Mouse (Mus musculus) cerebellum, adult 2 months (tissue): Measurements from ENCODE around the gene Cops8. TPM values are rescaled to one million over a fixed set of nuclear protein-coding genes. Genes with fewer than 3 reads are reported as not detected.

Source experiments
- DNase-seq, 2 experiments: peaks; one replicate each; pipeline ENCODE4 v3.0.0; 2021
- H3K27ac ChIP-seq: fragments of 200-500 bp; 2 replicates; pipeline ENCODE4 v1.5.1; 2012; ENCODE audit warnings: low read length, control low read depth, inconsistent platforms; ENCODE audit not compliant: insufficient read depth
- H3K27me3 ChIP-seq: fragments of 200-500 bp; 2 replicates; pipeline ENCODE4 v1.6.1; 2012; ENCODE audit warnings: inconsistent platforms, mild to moderate bottlenecking, low read length, moderate library complexity; ENCODE audit not compliant: control insufficient read depth, insufficient read depth
- H3K4me1 ChIP-seq: fragments of 200-500 bp; 2 replicates; pipeline ENCODE4 v1.6.1; 2011; ENCODE audit warnings: low read length; ENCODE audit not compliant: control insufficient read depth, insufficient read depth
- H3K4me3 ChIP-seq: fragments of 200-500 bp; replicated peaks from 2 replicates; pipeline ENCODE3; 2011; ENCODE audit warnings: mild to moderate bottlenecking, low read depth, low read length, control low read depth; ENCODE audit not compliant: insufficient read depth
- CTCF ChIP-seq: fragments of 200-500 bp; IDR thresholded peaks from 2 replicates; pipeline ENCODE4 v1.5.1; 2011; ENCODE audit warnings: low read depth, mild to moderate bottlenecking, control low read depth, low read length, moderate library complexity, borderline replicate concordance; ENCODE audit not compliant: insufficient read depth
- POLR2A ChIP-seq: fragments of 200-500 bp; IDR thresholded peaks from 2 replicates; pipeline ENCODE4 v1.6.1; 2011; ENCODE audit warnings: low read length, control low read depth, borderline replicate concordance; ENCODE audit not compliant: insufficient read depth
- WGBS: fragments of 180-500 bp; shearing (Covaris S2); methylation state at CpG from one replicate; pipeline ENCODE4 v1.1.7; 2018; 5-methylcytosine and 5-hydroxymethylcytosine counted together
- polyA plus RNA-seq: library from polyadenylated mRNA; depleted of rRNA; stranded (reverse); fragments of >200 nt; gene quantifications from 2 replicates; pipeline ENCODE4 v1.2.3, GENCODE M21; 2012

Gene Cops8
- polyA plus RNA-seq, 1 experiment, result 120 TPM

DNA sequence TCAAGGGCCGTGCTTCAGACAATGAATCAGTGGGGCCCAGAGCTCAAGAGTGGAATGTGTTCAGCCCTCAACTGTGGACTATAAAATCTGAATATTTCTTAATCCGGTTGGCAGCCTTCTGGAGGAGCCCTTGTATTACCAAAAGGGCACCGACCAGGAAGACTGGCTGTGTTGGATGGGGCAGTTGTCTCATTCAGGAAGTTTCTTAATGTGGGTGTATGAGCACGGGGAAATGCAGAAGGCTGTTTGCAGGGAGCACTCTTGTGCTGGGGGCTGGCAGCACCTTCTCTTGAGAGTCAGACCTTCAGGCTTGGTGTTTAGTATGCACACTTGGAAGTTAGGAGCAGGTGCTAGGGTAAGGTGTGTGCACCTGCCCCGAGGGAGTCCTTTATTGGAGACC is 6.6 kb downstream of the Cops8 start:
- Histone ChIP-seq H3K4me3 (no peak overlapping the region), H3K27ac (no peak overlapping the region), H3K27me3 (no peaks in the 10 kb centered on the region), H3K4me1 (no peaks in the 10 kb centered on the region)
- 87% methylated on average over 5 of the region's 5 CpGs for WGBS
- no peak for DNase-seq
- TF ChIP-seq CTCF, result no peak

DNA sequence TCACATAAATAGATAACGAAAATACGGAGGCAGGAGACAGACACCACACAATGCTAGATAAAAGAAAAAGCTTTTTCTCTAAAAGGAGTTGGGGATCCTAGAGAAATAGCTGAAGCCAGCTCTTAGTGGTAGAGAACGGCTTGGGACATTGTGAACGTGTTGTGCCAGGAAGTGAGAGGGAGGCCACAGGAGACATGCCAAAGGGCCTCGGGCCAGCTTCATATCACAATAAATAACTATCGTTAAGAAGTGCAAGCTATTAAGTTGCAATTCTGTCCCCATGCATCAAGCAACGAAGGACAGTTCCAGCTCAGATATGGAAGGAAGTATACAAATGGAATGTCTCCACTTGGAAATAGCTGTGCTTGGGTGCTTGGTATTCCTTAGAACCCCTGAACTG is 14.5 kb downstream of the Cops8 start:
- Histone ChIP-seq H3K4me1 (no peaks in the 10 kb centered on the region), H3K27ac (no peak overlapping the region), H3K4me3 (no peak overlapping the region), H3K27me3 (no peaks in the 10 kb centered on the region)
- TF ChIP-seq CTCF, result no peak
- TF ChIP-seq POLR2A, result no peak
- DNase-seq, result no peak
- 53% methylated on average over 7 of the region's 7 CpGs for WGBS

DNA sequence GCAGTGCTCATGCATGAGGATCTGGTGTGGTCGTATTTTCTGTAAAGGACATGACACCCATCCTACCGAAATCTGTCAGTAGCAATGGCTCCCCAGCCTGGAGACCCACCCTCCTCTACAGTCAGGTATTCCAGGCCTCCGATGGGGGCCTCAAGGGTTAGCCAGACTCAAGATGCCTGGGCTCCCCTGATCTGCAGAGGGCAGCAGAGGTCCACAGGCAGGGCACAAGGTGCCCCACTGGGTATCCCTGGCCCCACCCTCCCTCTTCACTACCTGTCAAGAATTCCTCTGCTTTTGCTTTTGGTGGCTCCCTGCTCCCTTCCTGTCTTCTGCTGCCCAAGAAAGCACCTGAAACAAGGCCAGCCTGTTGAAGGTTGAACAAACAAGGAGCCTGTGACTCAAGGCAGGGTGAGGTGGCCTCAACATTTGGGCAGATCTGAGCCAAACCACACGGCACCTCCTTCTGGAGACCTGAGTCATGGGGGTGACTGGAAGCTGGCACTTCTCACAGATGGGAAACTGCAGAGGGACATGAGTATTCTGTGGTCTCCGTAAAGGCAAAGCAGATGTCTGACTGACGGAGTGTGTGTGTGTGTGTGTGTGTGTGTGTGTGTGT is 30.7 kb downstream of the Cops8 start:
- TF ChIP-seq POLR2A, result no peak
- TF ChIP-seq CTCF, result no peak
- Histone ChIP-seq H3K4me1 (no peaks in the 10 kb centered on the region), H3K27me3 (no peaks in the 10 kb centered on the region), H3K27ac (no peak overlapping the region), H3K4me3 (no peak overlapping the region)
- DNase-seq, result no peak
- 63% methylated on average over 6 of the region's 6 CpGs for WGBS

- no peak overlapping the region for H3K27ac ChIP-seq
- DNase-seq, result no peak
- 73% methylated on average over 3 of the region's 3 CpGs for WGBS
- no peak overlapping the region for H3K4me3 ChIP-seq
- no peak for TF ChIP-seq POLR2A
- TF ChIP-seq CTCF, result no peak
- H3K4me1 ChIP-seq, result no peaks in the 10 kb centered on the region
- no peaks in the 10 kb centered on the region for H3K27me3 ChIP-seq
Measured at GRCm38 (mm10) chr1:90634205-90634745, 31.5 kb downstream of the Cops8 start.

- Histone ChIP-seq H3K4me3 (no peak overlapping the region), H3K27ac (no peak overlapping the region), H3K27me3 (no peaks in the 10 kb centered on the region), H3K4me1 (no peaks in the 10 kb centered on the region)
- no peak for TF ChIP-seq POLR2A
- TF ChIP-seq CTCF, result no peak
- no peak for DNase-seq
- 64% methylated on average over 7 of the region's 7 CpGs for WGBS
Measured at GRCm38 (mm10) chr1:90638335-90638734, 35.6 kb downstream of the Cops8 start.

- Histone ChIP-seq H3K4me3 (no peak overlapping the region), H3K27ac (no peak overlapping the region), H3K4me1 (no peaks in the 10 kb centered on the region; the same call in 1 of the 2 replicates), H3K27me3 (no peaks in the 10 kb centered on the region)
- no peak for TF ChIP-seq POLR2A
- peak; percentile 86 for TF ChIP-seq CTCF
- DNase-seq, result peak; percentile 37 to 50
- 5% methylated on average over 4 of the region's 4 CpGs for WGBS
Measured at GRCm38 (mm10) chr1:90650781-90651437, 48.1 kb downstream of the Cops8 start.

GRCm38 (mm10) chr1:90651781-90652180 is 49.0 kb downstream of the Cops8 start:
- TF ChIP-seq CTCF (no peak), POLR2A (no peak)
- no peak overlapping the region for H3K4me3 ChIP-seq
- H3K27ac ChIP-seq, result no peak overlapping the region
- DNase-seq, result no peak
- H3K4me1 ChIP-seq, result no peaks in the 10 kb centered on the region; the same call in 1 of the 2 replicates
- H3K27me3 ChIP-seq, result no peaks in the 10 kb centered on the region

DNA sequence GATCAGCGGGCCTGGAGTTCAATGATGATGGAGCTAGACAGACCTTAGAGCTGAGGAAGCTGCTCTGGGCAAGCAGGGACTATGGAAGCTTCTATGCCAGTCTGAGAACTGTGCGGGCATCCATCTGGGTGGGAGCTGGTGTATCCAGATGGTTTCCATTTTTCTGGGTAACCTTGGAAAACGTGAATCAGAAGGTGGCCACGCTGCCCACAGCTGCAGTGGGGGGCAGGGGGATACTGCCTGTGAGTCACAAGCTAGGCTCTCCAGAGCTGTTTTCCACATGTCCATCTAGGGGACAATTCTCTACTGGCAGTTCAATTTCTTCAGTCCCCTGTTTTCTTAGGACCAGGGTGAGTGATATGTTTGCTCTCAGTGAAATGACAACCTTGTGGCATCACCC is 49.8 kb downstream of the Cops8 start:
- no peaks in the 10 kb centered on the region for H3K27me3 ChIP-seq
- WGBS, result 75% methylated on average over 4 of the region's 4 CpGs
- no peak overlapping the region for H3K4me3 ChIP-seq
- TF ChIP-seq CTCF (no peak), POLR2A (no peak)
- H3K4me1 ChIP-seq, result no peaks in the 10 kb centered on the region; the same call in 1 of the 2 replicates
- no peak overlapping the region for H3K27ac ChIP-seq
- no peak for DNase-seq
